Mouse (Mus musculus) heart, embryonic 13.5 days (tissue): ENCODE data around the gene Ggt1. TPM values are rescaled to one million over a fixed set of nuclear protein-coding genes. Genes with fewer than 3 reads are reported as not detected.

Source experiments
- ATAC-seq: fragments of 200-750 bp; cut with Nextera tagmentation; 2 replicates; pipeline ENCODE4 v1.8.0; 2017; ENCODE audit warnings: moderate TSS enrichment; ENCODE audit not compliant: insufficient number of reproducible peaks, low FRiP score, low TSS enrichment; ENCODE audit errors: extremely low read depth
- H3K27ac ChIP-seq: fragments of 300-500 bp; sonication (generic); replicated peaks from 2 replicates; pipeline ENCODE4 v1.5.1; 2015; ENCODE audit warnings: moderate library complexity, mild to moderate bottlenecking, inconsistent platforms
- H3K27me3 ChIP-seq: fragments of 300-500 bp; sonication (generic); replicated peaks from 2 replicates; pipeline ENCODE4 v1.6.1; 2015; ENCODE audit warnings: mild to moderate bottlenecking, inconsistent platforms
- H3K36me3 ChIP-seq: fragments of 300-500 bp; sonication (generic); 2 replicates; pipeline ENCODE4 v1.6.1; 2015; ENCODE audit warnings: mild to moderate bottlenecking, inconsistent platforms
- H3K4me1 ChIP-seq: fragments of 300-500 bp; sonication (generic); 2 replicates; pipeline ENCODE4 v1.6.1; 2015; ENCODE audit warnings: inconsistent platforms
- H3K4me2 ChIP-seq: fragments of 300-500 bp; sonication (generic); 2 replicates; pipeline ENCODE4 v1.6.1; 2015; ENCODE audit warnings: inconsistent platforms, mild to moderate bottlenecking, moderate library complexity
- H3K4me3 ChIP-seq: fragments of 300-500 bp; sonication (generic); 2 replicates; pipeline ENCODE4 v1.5.1; 2015; ENCODE audit warnings: moderate library complexity, mild to moderate bottlenecking, inconsistent platforms
- H3K9ac ChIP-seq: fragments of 300-500 bp; sonication (generic); 2 replicates; pipeline ENCODE4 v1.6.1; 2015; ENCODE audit warnings: inconsistent platforms, mild to moderate bottlenecking, moderate library complexity
- H3K9me3 ChIP-seq: fragments of 300-500 bp; sonication (generic); 2 replicates; pipeline ENCODE4 v1.6.1; 2016; ENCODE audit warnings: inconsistent platforms
- WGBS: fragments of 180-500 bp; shearing (Covaris S2); methylation state at CpG from one replicate; pipeline ENCODE4 v1.1.7; 2015; ENCODE audit warnings: mixed read lengths; 5-methylcytosine and 5-hydroxymethylcytosine counted together
- polyA plus RNA-seq: library from polyadenylated mRNA; unstranded; fragments of >200 nt; fragmentation: Nextera tagmentation; extraction: Ambion mirVana; gene quantifications from 2 replicates; pipeline ENCODE4 v1.2.1, GENCODE M21; 2015

The Ggt1 gene
- polyA plus RNA-seq, 1 experiment from 2014 or later = 0.52 TPM

GRCm38 (mm10) chr10:75579129-75579528 is 17.7 kb downstream of the Ggt1 start:
- H3K9me3 ChIP-seq = no peaks in the 10 kb centered on the region
- no peak for ATAC-seq
- no peak overlapping the region for H3K4me3 ChIP-seq
- 73% methylated on average over 6 of the region's 6 CpGs for whole genome bisulfite sequencing
- H3K27me3 ChIP-seq = peaks cover 14% of the 10 kb centered on the region
- no peak overlapping the region for H3K9ac ChIP-seq
- no peaks in the 10 kb centered on the region for H3K36me3 ChIP-seq
- no peak overlapping the region for H3K27ac ChIP-seq
- H3K4me1 ChIP-seq = no peaks in the 10 kb centered on the region
- H3K4me2 ChIP-seq = no peak overlapping the region

GRCm38 (mm10) chr10:75585876-75586552 is 24.6 kb downstream of the Ggt1 start:
- H3K36me3 ChIP-seq = no peaks in the 10 kb centered on the region
- 20% methylated on average over 20 of the region's 20 CpGs for WGBS
- peaks cover 35% of the 10 kb centered on the region for H3K4me1 ChIP-seq
- peak overlapping the region; percentile 7; the same call in 1 of the 2 replicates for H3K9ac ChIP-seq
- no peak for ATAC-seq
- H3K4me2 ChIP-seq = peak overlapping the region; percentile 46
- no peaks in the 10 kb centered on the region for H3K9me3 ChIP-seq
- no peak overlapping the region for H3K27ac ChIP-seq
- H3K27me3 ChIP-seq = peaks cover 34% of the 10 kb centered on the region
- peak overlapping the region; percentile 1; the same call in 1 of the 2 replicates for H3K4me3 ChIP-seq

- Histone ChIP-seq H3K4me3 (no peak overlapping the region), H3K4me1 (peaks cover 40% of the 10 kb centered on the region), H3K4me2 (no peak overlapping the region), H3K27me3 (peaks cover 34% of the 10 kb centered on the region), H3K36me3 (no peaks in the 10 kb centered on the region), H3K9ac (no peak overlapping the region), H3K9me3 (no peaks in the 10 kb centered on the region), H3K27ac (no peak overlapping the region)
- ATAC-seq = no peak
- WGBS = 97% methylated on average over 1 of the region's 1 CpGs
Measured at GRCm38 (mm10) chr10:75586553-75586879, 25.1 kb downstream of the Ggt1 start.

- Histone ChIP-seq H3K9ac (no peak overlapping the region), H3K36me3 (no peaks in the 10 kb centered on the region), H3K4me2 (no peak overlapping the region), H3K4me3 (no peak overlapping the region), H3K4me1 (peaks cover 53% of the 10 kb centered on the region), H3K9me3 (no peaks in the 10 kb centered on the region), H3K27ac (peak overlapping the region; percentile 40), H3K27me3 (peaks cover 29% of the 10 kb centered on the region)
- no peak for ATAC-seq
- 59% methylated on average over 4 of the region's 4 CpGs for WGBS
Measured at GRCm38 (mm10) chr10:75587781-75588180, 26.4 kb downstream of the Ggt1 start.

- Histone ChIP-seq H3K9ac (peak overlapping the region; percentile 11; the same call in 1 of the 2 replicates), H3K4me1 (peaks cover 53% of the 10 kb centered on the region), H3K36me3 (no peaks in the 10 kb centered on the region), H3K4me3 (no peak overlapping the region), H3K9me3 (no peaks in the 10 kb centered on the region), H3K27ac (peak overlapping the region; percentile 40), H3K4me2 (no peak overlapping the region), H3K27me3 (peaks cover 28% of the 10 kb centered on the region)
- no peak for ATAC-seq
- 49% methylated on average over 5 of the region's 5 CpGs for WGBS
Measured at GRCm38 (mm10) chr10:75588336-75588735, 26.9 kb downstream of the Ggt1 start.

GRCm38 (mm10) chr10:75589129-75589528 is 27.7 kb downstream of the Ggt1 start, which contains the start of gene Ggt5:
Gene Ggt5 (plus strand): TSS chr10:75589340.
- peak within 1 kb of the TSS; percentile 37 for H3K4me3 ChIP-seq
- H3K9me3 ChIP-seq = no peaks in the 10 kb centered on the region
- H3K4me2 ChIP-seq = peak within 1 kb of the TSS; percentile 62
- 11% methylated on average over 5 of the region's 5 CpGs for WGBS
- peaks cover 20% of the 10 kb centered on the region for H3K27me3 ChIP-seq
- no peaks in the 10 kb centered on the region for H3K36me3 ChIP-seq
- peak within 1 kb of the TSS; percentile 78 for H3K27ac ChIP-seq
- H3K4me1 ChIP-seq = peaks cover 53% of the 10 kb centered on the region
- no peak for ATAC-seq
- H3K9ac ChIP-seq = peak within 1 kb of the TSS; percentile 66

- Histone ChIP-seq H3K36me3 (no peaks in the 10 kb centered on the region), H3K9ac (peak overlapping the region; percentile 66), H3K4me3 (peak overlapping the region; percentile 37), H3K4me2 (peak overlapping the region; percentile 62), H3K27me3 (peaks cover 15% of the 10 kb centered on the region), H3K4me1 (peaks cover 53% of the 10 kb centered on the region), H3K9me3 (no peaks in the 10 kb centered on the region), H3K27ac (peak overlapping the region; percentile 78)
- 52% methylated on average over 16 of the region's 16 CpGs for WGBS
- ATAC-seq = no peak
Measured at GRCm38 (mm10) chr10:75589651-75590050, 28.2 kb downstream of the Ggt1 start.

GRCm38 (mm10) chr10:75591211-75591894 is 29.9 kb downstream of the Ggt1 start:
- H3K4me2 ChIP-seq = peak overlapping the region; percentile 62
- H3K9ac ChIP-seq = no peak overlapping the region
- no peak overlapping the region for H3K4me3 ChIP-seq
- no peak for ATAC-seq
- H3K27ac ChIP-seq = peak overlapping the region; percentile 78
- no peaks in the 10 kb centered on the region for H3K9me3 ChIP-seq
- H3K4me1 ChIP-seq = peaks cover 55% of the 10 kb centered on the region
- no peaks in the 10 kb centered on the region for H3K36me3 ChIP-seq
- WGBS = 60% methylated on average over 12 of the region's 12 CpGs
- H3K27me3 ChIP-seq = 0 out of 2 replicates have a peak, but pooled peaks cover 4% of the 10 kb centered on the region

- Histone ChIP-seq H3K4me2 (no peak overlapping the region), H3K27ac (peak overlapping the region; percentile 78; the same call in 1 of the 2 replicates), H3K4me1 (peaks cover 51% of the 10 kb centered on the region), H3K36me3 (no peaks in the 10 kb centered on the region), H3K27me3 (no peaks in the 10 kb centered on the region), H3K9me3 (peaks cover 10% of the 10 kb centered on the region), H3K9ac (no peak overlapping the region), H3K4me3 (no peak overlapping the region)
- ATAC-seq = no peak
- 64% methylated on average over 7 of the region's 7 CpGs for WGBS
Measured at GRCm38 (mm10) chr10:75592585-75592984, 31.2 kb downstream of the Ggt1 start.

- Histone ChIP-seq H3K4me1 (peaks cover 20% of the 10 kb centered on the region), H3K27me3 (no peaks in the 10 kb centered on the region), H3K9me3 (peaks cover 15% of the 10 kb centered on the region), H3K27ac (no peak overlapping the region), H3K9ac (no peak overlapping the region), H3K36me3 (peaks cover 4% of the 10 kb centered on the region; the same call in 1 of the 2 replicates), H3K4me3 (no peak overlapping the region), H3K4me2 (no peak overlapping the region)
- 67% methylated on average over 8 of the region's 8 CpGs for WGBS
- ATAC-seq = no peak
Measured at GRCm38 (mm10) chr10:75595981-75596380, 34.6 kb downstream of the Ggt1 start.

GRCm38 (mm10) chr10:75600189-75600730 is 38.9 kb downstream of the Ggt1 start:
- H3K9ac ChIP-seq = no peak overlapping the region
- WGBS = 57% methylated on average over 7 of the region's 7 CpGs
- H3K4me2 ChIP-seq = no peak overlapping the region
- no peak for ATAC-seq
- peaks cover 4% of the 10 kb centered on the region; the same call in 1 of the 2 replicates for H3K36me3 ChIP-seq
- H3K27me3 ChIP-seq = no peaks in the 10 kb centered on the region
- H3K4me1 ChIP-seq = peaks cover 5% of the 10 kb centered on the region
- H3K9me3 ChIP-seq = peaks cover 15% of the 10 kb centered on the region
- no peak overlapping the region for H3K4me3 ChIP-seq
- H3K27ac ChIP-seq = no peak overlapping the region
